Mouse (Mus musculus): ENCODE data around the gene Dnajc8.

- no peak for TF ChIP-seq POLR2A (IDR thresholded peaks at IDR 0.05; ENCODE audit: control insufficient read depth, low read depth, low read length)
- TF ChIP-seq CTCF (IDR thresholded peaks at IDR 0.05; ENCODE audit: control insufficient read depth, insufficient read depth, insufficient replicate concordance, low read depth, low read length), result no peak
These were observed 16.2 kb upstream of the Dnajc8 start for GRCm38 (mm10) chr4:132519188-132519587.

Measured in testis, adult 2 months (tissue).